Mouse (Mus musculus) ES-E14 (cell line): ENCODE data around the gene Slc25a23. TPM values are rescaled to one million over a fixed set of nuclear protein-coding genes. Genes with fewer than 3 reads are reported as not detected.
A peak's percentile ranks its signal among the peaks of the same experiment; 100 is the strongest.

Source experiments
- DNase-seq: peaks from one replicate; pipeline ENCODE4 v3.0.0-alpha.2; 2013; ENCODE audit warnings: low read depth, low spot score
- H3K27ac ChIP-seq: 2 replicates; pipeline ENCODE4 v1.5.1; 2012; ENCODE audit warnings: low read depth, mild to moderate bottlenecking, low read length, moderate library complexity, mixed read lengths; ENCODE audit not compliant: poor library complexity, insufficient read depth, severe bottlenecking
- H3K36me3 ChIP-seq: 2 replicates; pipeline ENCODE4 v1.6.1; 2012; ENCODE audit warnings: mild to moderate bottlenecking, low read length, moderate library complexity, mixed read lengths; ENCODE audit not compliant: control insufficient read depth, poor library complexity, insufficient read depth, severe bottlenecking
- H3K4me1 ChIP-seq, 2 experiments: fragments of 150-350 bp in 1 of 2; sonication (generic) in 1 of 2; 2 replicates each; pipeline ENCODE4 v1.6.1; 2012; ENCODE audit warnings: low read length in 2 of 2, mild to moderate bottlenecking in 1 of 2, mixed read lengths in 1 of 2; ENCODE audit not compliant: control insufficient read depth in 2 of 2, insufficient read depth in 2 of 2, poor library complexity in 1 of 2
- H3K4me3 ChIP-seq, 2 experiments: fragments of 150-350 bp in 1 of 2; sonication (generic) in 1 of 2; 2 replicates each; pipeline ENCODE4 v1.5.1; 2012; ENCODE audit warnings: low read length in 2 of 2, low read depth in 1 of 2, mild to moderate bottlenecking in 1 of 2, mixed read lengths in 1 of 2; ENCODE audit not compliant: insufficient read depth in 1 of 2, poor library complexity in 1 of 2, severe bottlenecking in 1 of 2
- H3K9ac ChIP-seq: 2 replicates; pipeline ENCODE4 v1.6.1; 2012; ENCODE audit warnings: low read depth, mild to moderate bottlenecking, low read length, mixed read lengths; ENCODE audit not compliant: poor library complexity, insufficient read depth, severe bottlenecking
- H3K9me3 ChIP-seq: fragments of 150-350 bp; sonication (generic); 2 replicates; pipeline ENCODE4 v1.6.1; 2012; ENCODE audit warnings: low read depth, mild to moderate bottlenecking, low read length; ENCODE audit not compliant: control insufficient read depth, insufficient read depth
- CHD2 ChIP-seq: IDR thresholded peaks from 2 replicates; pipeline ENCODE4 v1.6.1; 2014; ENCODE audit warnings: mild to moderate bottlenecking, low read depth, low read length, inconsistent platforms
- HCFC1 ChIP-seq: IDR thresholded peaks from 2 replicates; pipeline ENCODE4 v1.6.1; 2012; ENCODE audit warnings: low read length, inconsistent platforms, borderline replicate concordance; ENCODE audit not compliant: insufficient read depth
- MAFK ChIP-seq: IDR thresholded peaks from 2 replicates; pipeline ENCODE4 v1.6.1; 2014; ENCODE audit warnings: mild to moderate bottlenecking, low read depth, low read length, inconsistent platforms; ENCODE audit not compliant: insufficient read depth
- ZC3H11A ChIP-seq: IDR thresholded peaks from 2 replicates; pipeline ENCODE4 v1.6.1; 2012; ENCODE audit warnings: low read depth, mild to moderate bottlenecking, inconsistent platforms, low read length, borderline replicate concordance
- ZNF384 ChIP-seq: IDR thresholded peaks from 2 replicates; pipeline ENCODE4 v1.6.1; 2012; ENCODE audit warnings: low read depth, low read length, inconsistent platforms
- in situ Hi-C, 2 experiments: fragments of 600-800 bp; cut with MboI; formaldehyde crosslinking; loops; one replicate each; pipeline ENCODE4 v1.15.1; 2025; ENCODE audit warnings: low sequenced_read_pairs in 2 of 2, inconsistent platforms in 1 of 2; ENCODE audit not compliant: unreplicated experiment in 2 of 2
- total RNA-seq: library from RNA; depleted of rRNA; stranded (reverse); fragments of 300-350 nt; gene quantifications from 2 replicates; pipeline ENCODE4 v1.2.3, GENCODE M21; 2012

Slc25a23 gene
- total RNA-seq, 1 experiment, result 5.9 TPM

GRCm38 (mm10) chr17:57027471-57027870 lies 32.2 kb downstream of the Slc25a23 start:
- Histone ChIP-seq H3K9me3 (no peaks in the 10 kb centered on the region), H3K4me1 (peaks cover 3 to 7% of the 10 kb centered on the region in 2 experiments; a peak in 1 of 4 replicates), H3K36me3 (peaks cover 61% of the 10 kb centered on the region), H3K9ac (no peak overlapping the region), H3K27ac (no peak overlapping the region), H3K4me3 (no peak overlapping the region)
- DNase-seq, result no peak
- TF ChIP-seq ZC3H11A, result no peak
- TF ChIP-seq MAFK, result no peak
- no peak for TF ChIP-seq HCFC1
- no peak for TF ChIP-seq ZNF384
- TF ChIP-seq CHD2, result no peak
- in situ Hi-C loops, result no loop called here

DNA sequence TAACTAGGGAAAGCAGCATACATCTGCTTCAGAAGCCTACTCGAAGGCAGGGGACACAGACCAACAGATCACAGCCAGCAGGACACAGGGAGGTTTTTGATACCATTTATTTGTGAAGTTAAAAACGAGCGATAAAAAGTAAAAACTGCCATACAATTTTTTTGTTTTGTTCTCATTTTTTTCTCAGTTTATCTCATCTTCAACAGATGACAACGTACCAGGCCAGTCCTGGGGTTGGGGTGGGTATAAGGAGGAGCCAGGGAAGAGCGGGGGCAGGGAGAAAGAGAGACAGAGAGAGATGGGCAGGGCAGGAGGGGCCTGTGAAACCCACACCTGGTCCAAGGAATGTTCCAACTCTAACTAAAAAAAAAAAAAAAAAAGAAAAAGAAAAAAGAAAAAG lies 38.7 kb downstream of the Slc25a23 start:
- no peak for DNase-seq
- in situ Hi-C loops, result no loop called here
- no peak for TF ChIP-seq ZNF384
- TF ChIP-seq MAFK, result no peak
- TF ChIP-seq ZC3H11A, result no peak
- TF ChIP-seq CHD2, result no peak
- no peak overlapping the region for H3K27ac ChIP-seq
- no peak overlapping the region for H3K4me3 ChIP-seq
- no peaks in the 10 kb centered on the region for H3K9me3 ChIP-seq
- peaks cover 55% of the 10 kb centered on the region for H3K36me3 ChIP-seq
- H3K4me1 ChIP-seq, result 0 out of 4 replicates have a peak, but pooled peaks cover 0 to 2% of the 10 kb centered on the region in 2 experiments
- H3K9ac ChIP-seq, result no peak overlapping the region

- H3K4me1 ChIP-seq, result 0 out of 4 replicates have a peak, but pooled peaks cover 0 to 2% of the 10 kb centered on the region in 2 experiments
- peaks cover 42% of the 10 kb centered on the region for H3K36me3 ChIP-seq
- TF ChIP-seq ZC3H11A (no peak), HCFC1 (no peak), CHD2 (no peak), ZNF384 (no peak), MAFK (no peak)
- no peaks in the 10 kb centered on the region for H3K9me3 ChIP-seq
- H3K9ac ChIP-seq, result no peak overlapping the region
- no peak overlapping the region for H3K27ac ChIP-seq
- no peak overlapping the region for H3K4me3 ChIP-seq
- DNase-seq, result no peak
- in situ Hi-C loops, result no loop called here
Observed at GRCm38 (mm10) chr17:57019693-57020092, 40.0 kb downstream of the Slc25a23 start.

- H3K36me3 ChIP-seq, result peaks cover 12% of the 10 kb centered on the region; the same call in 1 of the 2 replicates
- in situ Hi-C loops, result no loop called here
- H3K9ac ChIP-seq, result peak overlapping the region; percentile 83
- H3K9me3 ChIP-seq, result no peaks in the 10 kb centered on the region
- no peak for TF ChIP-seq ZC3H11A
- TF ChIP-seq ZNF384, result no peak
- no peak for TF ChIP-seq CHD2
- TF ChIP-seq HCFC1, result no peak
- no peak for TF ChIP-seq MAFK
- peak overlapping the region; percentile 57; the same call in 1 of the 2 replicates for H3K27ac ChIP-seq
- no peak for DNase-seq
- peak overlapping the region; percentile 73 to 80 for H3K4me3 ChIP-seq
- H3K4me1 ChIP-seq, result peaks cover 0 to 10% of the 10 kb centered on the region in 2 experiments; a peak in 2 of 4 replicates
Observed at GRCm38 (mm10) chr17:57012245-57012795, 47.3 kb downstream of the Slc25a23 start.
